Mouse (Mus musculus) olfactory bulb, adult 2 months (tissue): ENCODE measurements around the gene Pdzph1.

ENCODE experiments used
- CTCF ChIP-seq: fragments of 200-500 bp; IDR thresholded peaks from 2 replicates; pipeline ENCODE4 v1.5.1; 2012; ENCODE audit warnings: low read depth, mild to moderate bottlenecking, low read length, moderate library complexity; ENCODE audit not compliant: insufficient read depth
- POLR2A ChIP-seq: fragments of 200-500 bp; IDR thresholded peaks from 2 replicates; pipeline ENCODE4 v1.6.1; 2012; ENCODE audit warnings: mild to moderate bottlenecking, low read depth, low read length, moderate library complexity; ENCODE audit not compliant: insufficient read depth

DNA sequence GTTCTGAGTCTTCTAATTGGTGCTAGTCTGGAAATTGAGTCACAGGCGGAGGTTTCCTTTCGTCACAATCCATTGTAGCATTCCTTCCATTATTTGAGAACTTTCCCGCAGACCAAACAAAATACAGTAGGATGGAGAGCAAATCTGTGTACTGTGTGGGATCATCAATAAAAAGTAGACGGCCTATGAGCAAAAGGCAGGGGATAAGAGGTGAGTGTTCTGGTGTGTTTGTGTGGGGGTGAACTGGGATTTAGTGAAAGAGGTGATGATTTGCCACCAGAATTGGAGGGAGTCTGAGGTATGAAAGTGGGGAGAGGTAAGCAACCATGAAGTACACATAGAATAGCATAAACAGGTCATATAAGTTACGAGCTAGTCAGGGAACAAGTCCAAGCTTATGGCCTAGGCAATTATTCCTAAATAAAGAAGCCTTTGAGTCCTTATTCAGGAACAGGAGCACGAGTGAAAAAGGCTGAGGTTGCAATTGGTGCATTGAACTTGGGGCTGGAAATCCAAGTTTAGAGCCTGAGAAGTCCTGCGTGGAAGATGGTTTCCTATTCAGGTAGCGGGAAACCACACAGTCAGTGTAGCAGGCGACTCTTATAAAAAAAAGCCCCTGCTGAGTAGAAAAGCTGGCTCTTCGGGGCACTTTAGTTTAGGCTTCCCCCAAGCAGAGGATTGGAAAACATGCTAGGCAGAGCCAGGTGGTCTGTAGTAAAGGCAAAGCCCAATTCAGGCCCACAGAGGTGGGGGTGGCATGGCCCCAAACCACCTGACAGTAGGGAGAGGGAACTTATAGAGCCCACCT lies 48.0 kb downstream of the Pdzph1 start:
- no peak for TF ChIP-seq POLR2A
- no peak for TF ChIP-seq CTCF
